Mouse (Mus musculus) testis, adult 2 months (tissue): Measurements from ENCODE around the gene Barx1.

Experiments used
- CTCF ChIP-seq: fragments of 200-500 bp; IDR thresholded peaks from 2 replicates; pipeline ENCODE4 v1.5.1; 2012; ENCODE audit warnings: low read depth, mild to moderate bottlenecking, inconsistent platforms, low read length, moderate library complexity; ENCODE audit not compliant: control insufficient read depth, insufficient read depth, insufficient replicate concordance
- POLR2A ChIP-seq: fragments of 200-500 bp; IDR thresholded peaks from 2 replicates; pipeline ENCODE4 v1.6.1; 2012; ENCODE audit warnings: low read depth, mild to moderate bottlenecking, inconsistent platforms, low read length, moderate library complexity; ENCODE audit not compliant: control insufficient read depth

DNA sequence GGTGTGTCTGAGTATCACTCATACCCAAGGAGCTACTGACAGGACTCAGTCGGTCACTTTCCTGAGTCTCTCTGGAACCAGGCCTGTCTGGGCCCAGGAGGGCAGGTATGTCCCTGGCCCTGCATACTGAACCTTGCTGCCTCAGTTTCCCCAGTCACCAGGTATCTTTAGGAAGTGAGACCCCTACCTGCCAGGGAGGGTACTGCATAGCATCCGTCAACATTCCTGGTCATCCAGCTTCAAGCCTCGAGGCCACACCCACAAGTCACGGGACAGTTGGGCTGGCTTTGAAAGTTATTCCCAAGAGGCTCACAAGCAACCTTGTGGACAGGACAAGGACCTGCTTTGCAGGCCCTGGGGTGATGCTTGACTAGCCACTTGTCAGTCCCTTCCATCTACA lies 53.3 kb downstream of the Barx1 start:
- TF ChIP-seq POLR2A (no peak), CTCF (peak; percentile 77)
